Mouse (Mus musculus) skeletal muscle tissue, adult 2 months (tissue): ENCODE data around the gene Chchd2.

Experiments
- DNase-seq: peaks from one replicate; pipeline ENCODE4 v3.0.0-alpha.2; 2012; ENCODE audit warnings: low read depth, low spot score

Gene Chchd2

GRCm38 (mm10) chr5:129878946-129879345 is 8.3 kb downstream of the Chchd2 start:
- peak; percentile 94 for DNase-seq

DNA sequence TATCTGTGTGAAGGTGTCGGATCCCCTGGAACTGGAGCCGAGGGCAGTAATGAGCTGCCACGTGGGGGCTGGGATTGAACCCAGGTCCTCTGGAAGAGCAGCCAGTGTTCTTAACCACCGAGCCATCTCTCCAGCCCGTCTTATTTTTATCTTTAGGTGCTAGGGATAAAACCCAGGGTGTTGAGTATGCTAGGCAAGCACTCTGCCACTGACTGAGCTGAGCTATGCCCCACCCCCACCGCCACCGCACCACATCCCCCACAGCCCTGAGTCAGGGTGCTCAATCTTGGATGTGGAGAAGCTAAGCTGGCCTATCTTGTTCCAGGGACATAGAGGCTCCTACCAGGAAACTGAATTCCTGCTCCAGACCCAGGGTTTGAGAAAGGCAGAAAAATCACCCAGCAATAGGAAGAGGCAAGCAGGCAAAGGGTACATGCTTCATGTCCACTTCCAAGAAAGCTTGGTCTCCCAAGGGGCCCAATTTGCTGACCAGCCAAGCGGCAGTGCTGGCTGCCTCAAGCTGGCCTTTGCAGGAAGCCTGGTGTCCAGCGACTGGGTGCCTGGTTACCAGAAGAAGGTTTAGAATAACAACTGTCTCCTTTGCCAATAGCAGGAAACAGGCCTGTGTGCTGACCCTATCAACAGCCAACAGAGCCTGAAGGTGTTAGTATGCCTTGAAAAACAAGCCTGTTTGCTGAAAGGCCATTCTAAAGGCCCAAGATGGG is 9.4 kb downstream of the Chchd2 start:
- peak; percentile 93 for DNase-seq

GRCm38 (mm10) chr5:129875098-129875497 is 12.2 kb downstream of the Chchd2 start:
- DNase-seq = no peak

GRCm38 (mm10) chr5:129873942-129874341 is 13.3 kb downstream of the Chchd2 start:
- no peak for DNase-seq

DNA sequence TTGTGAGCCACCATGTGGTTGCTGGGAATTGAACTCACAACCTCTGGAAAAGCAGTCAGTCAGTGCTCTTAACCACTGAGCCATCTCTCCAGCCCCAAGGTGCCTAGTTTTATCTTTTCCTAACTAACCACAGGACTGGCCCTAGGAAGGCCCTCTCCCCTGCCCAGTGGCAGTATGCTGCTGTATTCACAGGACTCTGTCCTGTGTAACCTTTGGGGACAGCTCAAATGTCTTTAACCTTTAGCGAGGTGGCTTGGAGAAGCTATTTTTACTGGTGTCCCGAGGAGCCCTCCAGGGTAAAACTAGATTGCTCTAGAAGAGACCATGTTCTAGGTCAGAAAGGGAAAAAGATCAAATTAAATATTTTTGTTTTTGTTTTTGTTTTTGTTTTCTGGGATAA is 16.0 kb downstream of the Chchd2 start:
- DNase-seq = peak; percentile 85

DNA sequence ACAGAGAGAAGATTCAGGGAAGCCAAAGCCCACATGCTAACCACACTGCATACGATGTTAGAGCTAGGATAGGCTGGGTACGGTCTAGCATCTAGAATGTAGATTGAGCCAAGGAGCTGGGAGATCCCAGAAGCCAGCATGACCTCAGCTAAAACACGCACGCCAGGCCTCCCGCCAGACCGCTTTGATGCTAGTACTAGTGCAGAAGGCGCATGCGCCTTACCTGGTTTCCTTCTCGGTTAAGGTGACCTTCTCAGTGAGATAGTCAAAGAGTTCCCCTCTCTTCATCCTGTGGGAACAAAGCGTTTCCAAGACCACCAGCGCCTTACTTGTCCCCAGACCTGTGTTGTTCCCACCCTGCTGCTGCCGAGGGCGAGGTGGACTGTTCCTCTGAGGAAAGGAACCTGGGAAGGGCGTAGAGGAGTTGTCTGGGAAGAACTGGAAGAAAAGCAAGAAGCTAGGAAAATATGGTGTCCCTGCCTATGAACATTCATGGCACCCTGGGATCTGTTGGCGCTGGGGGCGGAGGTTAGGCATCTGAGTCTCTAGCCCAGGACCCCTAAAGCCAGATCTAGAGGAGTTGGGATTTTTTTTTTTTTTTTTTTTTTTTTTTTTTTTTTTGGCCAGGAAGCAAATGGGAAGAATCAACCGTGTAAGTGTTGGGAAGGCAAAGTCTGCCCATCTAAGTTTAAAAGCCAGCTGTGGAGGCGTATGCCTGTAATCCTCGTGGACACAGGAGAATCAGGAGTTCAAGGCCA is 17.9 kb downstream of the Chchd2 start:
- DNase-seq = no peak

DNA sequence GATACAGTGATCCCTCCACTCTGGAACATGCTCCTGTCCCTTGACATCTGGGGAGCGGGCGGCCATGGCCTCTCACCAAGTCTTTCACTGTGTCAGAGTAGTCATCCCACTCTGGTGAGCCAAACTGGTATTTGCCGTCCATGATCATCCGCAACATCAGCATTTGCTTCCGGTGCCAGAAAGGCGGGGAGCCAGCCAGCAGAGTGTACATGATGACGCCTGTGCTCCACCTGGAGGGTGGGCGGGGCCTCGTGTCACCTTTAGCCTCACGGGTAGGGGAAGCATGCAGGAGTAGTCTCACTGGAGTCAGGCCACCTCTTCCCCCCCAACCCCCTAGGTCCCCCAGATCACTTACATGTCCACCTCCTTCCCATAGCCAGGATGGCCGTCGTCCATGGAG is 21.4 kb downstream of the Chchd2 start:
- DNase-seq = peak; percentile 57

GRCm38 (mm10) chr5:129864467-129864866 is 22.8 kb downstream of the Chchd2 start:
- no peak for DNase-seq

DNA sequence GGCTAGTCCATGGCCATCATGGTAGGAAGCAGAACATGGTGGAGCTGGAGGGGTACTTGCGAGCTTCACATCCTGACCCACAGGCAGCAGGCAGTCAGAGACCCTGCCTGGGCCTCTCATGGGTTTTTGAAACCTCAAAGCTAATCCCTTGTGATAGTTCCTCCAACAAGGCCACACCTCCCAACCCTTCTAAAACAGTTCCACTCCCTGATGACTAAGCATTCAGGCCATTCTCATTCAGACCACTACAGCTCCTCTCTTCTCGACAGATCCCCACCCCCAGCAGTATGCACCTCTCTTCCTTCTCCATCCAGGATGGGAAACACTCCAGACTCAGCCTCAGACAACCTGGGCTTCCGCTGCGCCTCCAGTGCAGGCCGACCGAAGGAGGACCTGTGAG is 24.9 kb downstream of the Chchd2 start:
- DNase-seq = no peak

DNA sequence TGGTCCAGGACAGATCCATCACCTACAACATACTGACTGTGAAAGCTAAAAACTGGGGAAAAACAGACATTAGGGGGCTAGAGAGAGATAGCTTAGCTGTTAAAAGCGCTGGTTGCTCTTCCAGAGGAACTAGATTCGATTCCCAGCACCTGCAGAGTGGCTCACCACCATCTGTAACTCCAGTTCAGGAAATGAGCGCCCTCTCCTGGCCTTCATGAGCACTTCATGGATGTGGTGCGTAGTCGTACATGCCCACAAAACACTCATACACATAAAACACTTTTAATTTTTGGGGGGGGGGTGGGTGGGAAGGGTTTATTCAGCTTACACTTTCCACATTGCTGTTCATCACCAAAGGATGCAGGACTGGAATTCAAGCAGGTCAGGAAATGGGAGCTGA is 30.9 kb downstream of the Chchd2 start:
- DNase-seq = no peak

DNA sequence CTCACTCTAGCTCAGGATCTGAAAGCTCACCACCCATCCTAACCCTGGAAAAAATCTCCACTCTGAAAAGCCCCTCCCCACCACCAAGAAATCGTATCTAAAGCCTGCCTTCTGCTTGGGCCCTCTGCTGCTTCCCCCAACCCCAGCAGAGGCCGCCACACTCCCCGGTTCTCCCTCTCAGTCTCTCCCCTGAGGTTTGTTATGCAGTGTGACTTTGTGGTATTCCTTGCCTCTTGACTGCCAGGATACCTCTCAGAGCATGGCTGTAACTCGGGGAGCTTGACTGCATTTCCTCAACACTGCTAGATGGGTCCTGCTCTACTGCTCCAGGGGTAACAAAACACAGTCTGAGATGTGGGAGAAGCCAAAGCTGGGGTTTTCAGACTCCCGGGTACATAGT is 32.1 kb downstream of the Chchd2 start:
- no peak for DNase-seq

- DNase-seq = no peak
Observed at GRCm38 (mm10) chr5:129847558-129847820, 39.8 kb downstream of the Chchd2 start.

GRCm38 (mm10) chr5:129846752-129847557 is 40.3 kb downstream of the Chchd2 start, which contains the start of gene Sumf2:
Gene Sumf2, plus strand, starts transcription at chr5:129846986.
- peak; percentile 96 for DNase-seq

DNA sequence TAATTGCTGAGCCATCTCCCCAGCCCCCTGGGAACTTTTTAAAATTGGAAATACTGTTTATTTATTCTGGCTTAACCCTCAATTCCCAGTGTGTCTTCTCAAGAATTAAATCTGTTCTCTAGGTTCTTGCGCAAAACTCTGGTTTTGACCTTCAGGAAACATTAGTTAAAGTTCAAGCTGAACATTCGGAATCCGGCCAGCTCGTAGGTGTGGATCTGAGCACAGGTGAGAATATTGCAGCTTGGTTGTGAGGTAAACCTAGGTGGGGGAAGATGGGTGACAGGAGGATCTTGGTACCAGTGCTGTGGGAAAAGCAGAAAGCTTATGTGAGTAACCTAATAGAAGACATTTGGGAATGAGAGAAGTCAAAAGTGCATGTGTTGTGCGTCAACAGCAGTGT is 42.4 kb downstream of the Chchd2 start:
- no peak for DNase-seq
